Mouse (Mus musculus): Measurements from ENCODE around the gene Gm6377. TPM values are rescaled to one million over a fixed set of nuclear protein-coding genes. Genes with fewer than 3 reads are reported as not detected.
A peak's percentile ranks its signal among the peaks of the same experiment; 100 is the strongest.

Gene Gm6377
- not detected for total RNA-seq (2021)
- long read RNA-seq, experiment 1 = 0 reads
- long read RNA-seq, experiment 2 = 0 reads

DNA sequence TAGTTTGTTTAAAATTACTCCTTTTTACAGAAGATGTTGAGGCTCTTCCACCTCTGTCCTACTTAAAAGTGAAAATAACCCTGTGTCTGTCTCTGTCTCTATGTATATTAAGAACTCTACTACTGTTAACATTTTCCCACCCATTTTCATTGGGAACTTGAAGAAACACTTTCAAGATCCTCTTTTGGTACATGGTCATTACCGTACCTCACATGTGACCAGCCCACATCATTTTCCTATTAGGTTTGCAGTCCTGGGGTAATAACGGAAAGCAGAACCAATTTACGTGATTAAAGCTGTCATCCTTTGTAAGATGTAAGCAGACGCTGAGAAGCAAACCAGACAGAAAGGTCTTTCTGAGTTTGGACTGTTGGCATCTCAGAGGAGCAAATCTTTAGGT lies at the start of gene Gm6377:
Gene Gm6377 (plus strand): TSS at position 289 of the 400 bp plus-strand sequence.
- DNase-seq (ENCODE audit: low spot score) = no peak

DNA sequence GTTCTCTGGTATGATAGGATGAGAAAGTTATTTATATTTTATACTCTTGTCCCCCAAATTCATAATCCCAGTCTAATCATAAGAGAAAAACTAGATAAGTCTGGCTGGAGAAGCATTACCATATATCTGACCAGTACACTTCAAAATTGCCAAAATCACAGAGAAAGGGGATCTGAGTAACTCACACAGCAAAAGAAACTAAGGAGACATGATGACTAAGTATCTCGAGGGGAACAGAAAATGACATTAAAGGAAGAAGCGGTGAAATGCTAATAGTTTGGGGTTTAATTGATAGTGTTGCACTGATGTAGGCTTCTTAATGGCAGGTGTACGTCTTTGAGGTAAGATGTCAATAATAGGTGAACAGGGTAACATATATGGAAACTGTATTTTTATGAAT lies 49.4 kb upstream of the Gm6377 start:
- DNase-seq (ENCODE audit: low spot score) = no peak

DNA sequence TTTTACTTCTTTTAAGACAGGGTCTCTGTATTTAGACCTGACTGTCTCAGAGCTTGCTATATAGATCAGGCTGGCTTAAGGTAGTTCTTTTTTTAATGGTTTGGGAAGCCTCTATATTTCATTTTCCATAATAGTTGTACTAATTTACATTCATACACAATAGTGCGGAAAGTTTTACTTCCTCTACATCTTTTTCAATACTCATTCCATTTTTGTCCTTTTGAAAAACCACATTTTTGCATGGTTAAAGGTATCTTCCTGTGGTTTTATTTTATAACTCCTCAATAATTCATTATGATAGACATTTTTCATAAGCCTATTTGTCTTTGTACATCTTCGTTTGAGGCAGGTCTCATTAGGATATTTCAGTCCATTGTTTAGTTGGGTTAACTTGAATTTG lies 45.3 kb upstream of the Gm6377 start:
- DNase-seq (ENCODE audit: low spot score) = no peak

DNA sequence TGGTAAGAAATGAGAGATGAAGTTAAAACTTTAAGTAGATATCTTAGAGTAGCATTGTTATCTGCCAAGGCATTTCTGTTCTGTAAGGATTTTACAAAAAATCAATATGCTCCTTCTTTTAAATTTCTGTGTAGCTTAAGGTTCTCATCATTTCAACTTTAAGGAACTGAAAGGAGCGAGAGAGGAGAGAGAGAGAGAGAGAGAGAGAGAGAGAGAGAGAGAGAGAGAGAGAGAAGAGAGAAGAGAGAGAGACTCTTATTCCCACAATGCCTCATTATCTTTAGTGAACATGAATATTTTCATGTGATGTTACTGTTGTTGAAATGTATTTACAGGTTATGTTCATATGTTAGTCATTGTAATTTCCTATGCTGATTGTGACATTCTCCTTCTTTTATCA lies 36.2 kb upstream of the Gm6377 start:
- DNase-seq (ENCODE audit: low spot score) = no peak

DNA sequence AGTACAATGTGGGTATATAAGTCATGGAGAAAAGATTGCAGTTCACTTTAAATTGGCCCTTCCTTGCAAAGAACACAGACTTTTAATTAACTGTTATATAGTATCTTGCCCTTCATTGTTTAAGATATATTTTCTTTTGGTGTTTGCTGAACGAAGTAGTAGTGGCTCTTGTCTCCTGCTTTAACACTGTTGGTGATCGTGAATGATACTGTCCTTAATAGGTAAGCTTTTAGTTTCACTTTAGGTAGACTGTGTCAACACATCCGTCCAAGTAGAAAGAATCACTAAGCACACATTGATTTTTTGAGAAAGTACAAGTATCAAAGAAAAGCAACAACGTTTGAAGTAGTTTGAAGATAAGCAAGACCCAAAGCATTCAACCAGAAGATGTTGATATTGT lies 35.7 kb upstream of the Gm6377 start:
- no peak for DNase-seq (ENCODE audit: low spot score)

DNA sequence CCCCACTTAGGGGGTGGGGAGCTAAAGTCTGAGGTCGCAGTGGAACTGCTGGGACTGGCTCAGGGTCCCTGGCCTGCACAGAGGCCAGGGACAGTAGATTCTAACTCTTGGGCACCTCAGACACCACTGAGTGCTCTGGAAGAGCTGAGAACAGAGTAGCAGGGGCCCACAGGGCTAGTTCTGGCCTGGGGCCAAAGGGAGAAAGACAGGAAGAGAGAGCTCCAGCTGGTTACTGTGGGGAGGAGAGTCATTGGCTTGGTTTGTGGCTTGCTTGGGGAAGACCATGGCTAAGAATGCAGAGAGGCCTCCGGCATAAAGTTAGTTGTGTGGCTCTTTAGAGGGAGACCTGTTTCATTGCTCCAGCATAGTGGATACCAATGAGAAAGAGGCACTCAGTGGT lies 21.5 kb upstream of the Gm6377 start:
- no peak for DNase-seq (ENCODE audit: low spot score)

DNA sequence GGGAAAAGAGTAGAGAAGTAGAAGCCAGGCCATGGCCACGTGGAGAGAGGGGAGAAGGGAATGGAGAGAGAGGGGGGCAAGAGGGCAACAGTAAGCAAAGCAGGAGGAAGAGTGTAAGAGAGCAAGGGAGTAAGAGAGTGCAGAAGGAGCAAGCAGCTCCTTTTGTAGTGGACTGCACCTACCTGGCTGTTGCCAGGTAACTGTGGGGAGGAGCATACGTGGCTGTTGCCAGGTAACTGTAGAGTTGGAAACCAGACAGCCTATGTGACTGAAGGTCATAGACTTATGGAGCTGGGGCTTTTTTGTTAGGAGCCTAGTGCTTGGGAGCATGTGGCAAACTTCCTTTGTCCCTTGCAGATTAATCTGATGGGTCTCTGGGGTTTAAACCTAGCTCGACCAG lies 21.1 kb upstream of the Gm6377 start:
- no peak for DNase-seq (ENCODE audit: low spot score)

DNA sequence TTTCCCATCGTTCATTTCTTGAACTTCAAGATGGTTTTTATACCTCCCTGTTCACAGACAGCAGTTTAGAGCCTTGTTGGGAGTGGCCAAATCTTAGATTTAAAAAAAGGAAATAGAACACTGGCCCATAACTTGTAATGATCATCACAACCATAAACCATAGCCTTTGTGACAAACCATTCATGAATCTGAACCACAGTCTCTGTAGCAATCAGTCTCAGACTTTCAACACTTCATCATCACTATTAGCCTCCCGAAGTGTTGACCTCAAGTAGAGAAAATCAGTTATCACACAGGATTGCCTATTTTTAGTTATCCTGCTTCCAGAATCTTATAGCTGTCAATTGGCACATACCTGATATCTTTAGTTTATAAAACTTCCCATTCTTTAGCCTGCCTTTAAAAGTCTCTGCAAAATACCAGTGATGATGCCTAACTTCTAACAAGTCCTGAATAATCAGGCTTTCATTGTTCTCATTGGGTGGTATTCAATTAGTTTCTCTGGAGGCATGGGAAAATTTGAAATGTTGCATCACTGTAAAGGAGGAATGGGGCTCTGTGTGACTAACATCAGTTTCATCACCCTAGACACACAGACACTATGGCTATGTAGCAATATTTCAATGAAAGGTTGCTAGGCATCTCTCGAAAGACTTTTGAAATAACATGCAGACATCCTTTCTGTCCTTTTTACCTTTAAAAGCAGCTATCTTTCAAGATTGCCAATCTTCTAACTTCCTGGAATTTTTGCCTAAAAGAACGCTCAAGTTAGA lies 11.7 kb upstream of the Gm6377 start:
- no peak for DNase-seq (ENCODE audit: low spot score)

DNA sequence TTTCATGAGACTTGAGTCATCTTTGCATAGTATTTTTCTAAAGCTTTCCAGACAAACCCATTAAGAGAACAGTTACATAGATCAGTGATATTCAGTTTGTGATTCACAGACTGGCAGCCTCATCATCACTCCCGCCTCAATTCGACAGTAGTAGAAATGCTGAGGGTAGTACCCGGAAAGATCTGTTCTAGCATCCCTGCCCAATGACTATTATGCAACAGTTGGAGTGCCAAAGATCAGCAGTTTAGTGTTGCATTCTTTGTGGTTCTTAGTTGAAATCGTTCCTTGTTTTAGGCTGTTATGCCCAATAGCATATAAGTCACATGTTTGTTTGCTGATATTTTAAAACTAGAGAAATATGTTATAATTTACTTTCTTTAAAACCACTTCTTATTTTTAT lies 6.9 kb upstream of the Gm6377 start:
- DNase-seq (ENCODE audit: low spot score) = peak; percentile 1

DNA sequence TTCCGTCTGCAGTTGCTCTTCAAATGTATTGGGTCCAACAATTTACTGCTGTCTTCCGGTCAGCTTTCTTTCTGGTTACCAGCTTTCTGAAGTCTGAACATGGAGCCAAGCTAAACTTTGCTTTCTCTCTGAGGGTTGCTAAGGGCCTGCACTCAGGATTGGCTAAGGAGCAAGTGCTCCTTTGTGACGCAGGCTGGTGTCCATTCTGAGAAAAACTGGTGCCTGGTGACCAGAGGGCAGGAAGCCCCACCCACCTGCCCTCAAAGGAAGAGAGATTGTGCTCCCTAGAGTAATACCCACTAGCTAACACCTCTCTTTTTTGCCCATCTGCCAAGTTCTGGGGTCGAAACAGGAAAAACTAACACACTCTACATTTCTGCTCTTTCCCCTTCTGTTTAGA lies 5.6 kb upstream of the Gm6377 start:
- DNase-seq (ENCODE audit: low spot score) = peak; percentile 0

DNA sequence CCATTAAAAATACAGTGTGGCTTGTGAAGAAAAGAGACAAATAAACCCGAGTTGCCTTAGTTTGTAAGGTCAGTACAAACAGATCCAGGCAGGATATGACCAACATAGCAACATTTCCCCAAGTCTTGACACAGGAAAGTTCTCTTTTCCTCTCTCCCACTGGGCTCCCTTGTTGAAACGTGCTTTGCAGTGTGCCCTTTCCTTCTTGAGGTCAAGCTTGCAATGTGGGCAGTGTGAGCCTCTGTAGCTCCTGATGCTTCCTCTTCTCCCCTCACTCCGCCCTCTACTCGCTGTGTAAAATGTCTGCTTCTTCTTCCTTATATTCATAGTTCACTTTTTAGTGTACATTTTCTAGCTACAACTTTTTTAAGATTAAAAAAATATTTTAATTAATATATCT lies 5.1 kb upstream of the Gm6377 start:
- peak; percentile 3 for DNase-seq (ENCODE audit: low spot score)

DNA sequence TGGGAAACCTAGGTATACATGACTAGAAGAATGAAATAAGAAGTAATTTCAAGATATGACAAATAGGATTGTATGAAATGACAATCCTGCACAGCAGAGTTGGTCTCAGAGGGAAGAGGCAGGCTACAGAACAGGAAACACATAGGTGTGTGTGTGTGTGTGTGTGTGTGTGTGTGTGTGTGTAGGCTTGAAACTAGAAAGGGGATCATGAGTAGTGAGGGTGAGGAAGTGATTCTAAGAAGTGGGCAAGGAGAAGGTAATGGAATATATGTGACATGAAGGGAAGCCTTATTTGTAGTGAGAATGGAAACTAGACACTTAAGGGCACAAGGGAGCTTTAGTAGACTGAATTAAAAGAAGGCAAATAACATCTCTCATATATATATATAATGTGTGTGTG lies 11.3 kb downstream of the Gm6377 start:
- no peak for DNase-seq (ENCODE audit: low spot score)

DNA sequence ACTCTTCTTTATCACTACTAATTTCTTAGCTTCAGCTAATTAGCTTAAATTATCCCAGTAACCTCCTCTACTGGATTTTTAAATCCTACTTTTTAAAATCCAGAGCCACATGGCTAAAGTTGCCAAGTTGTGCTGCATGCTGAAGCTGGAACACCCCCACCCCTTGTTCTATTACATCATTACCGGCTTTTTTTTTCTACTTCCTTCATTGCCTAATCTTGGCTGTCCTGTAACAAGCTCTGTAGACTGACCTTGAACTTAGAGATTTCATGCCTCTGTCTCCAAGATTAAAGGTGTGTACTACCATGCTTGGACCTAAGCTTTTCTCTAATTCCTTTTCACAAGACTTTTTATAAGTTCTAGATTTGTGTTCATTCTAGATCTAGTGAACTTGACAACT lies 32.2 kb downstream of the Gm6377 start:
- DNase-seq (ENCODE audit: low spot score) = no peak

DNA sequence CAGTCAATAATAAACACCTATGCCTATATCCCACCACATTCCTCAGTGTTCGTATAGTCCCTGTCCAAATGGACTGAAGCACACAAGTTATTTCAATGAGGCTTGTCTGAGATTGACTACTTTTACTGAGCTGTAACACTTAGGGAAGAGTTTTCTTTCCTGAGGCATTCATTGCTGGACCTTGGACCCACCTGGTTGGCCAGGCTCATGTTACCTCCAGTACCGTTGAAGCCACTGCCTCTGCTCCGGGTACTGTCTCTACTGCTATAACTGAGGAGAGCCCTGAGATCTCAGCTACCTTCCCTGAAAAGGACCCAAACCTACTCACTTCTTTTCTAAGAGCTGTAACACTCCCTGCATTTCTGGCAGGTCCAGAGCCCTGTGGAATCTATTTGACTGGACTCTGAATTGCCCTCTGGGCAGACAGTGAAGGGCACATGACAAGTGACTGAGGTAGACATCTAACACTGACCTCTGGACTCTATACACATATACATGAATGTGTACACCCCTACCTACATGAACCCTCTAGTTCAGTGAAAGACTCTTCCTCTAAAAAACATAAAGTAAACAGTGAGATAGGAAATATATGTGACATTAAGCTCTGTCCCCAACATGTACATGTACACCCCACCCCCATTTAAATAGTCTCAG lies 39.0 kb downstream of the Gm6377 start:
- DNase-seq (ENCODE audit: low spot score) = no peak

DNA sequence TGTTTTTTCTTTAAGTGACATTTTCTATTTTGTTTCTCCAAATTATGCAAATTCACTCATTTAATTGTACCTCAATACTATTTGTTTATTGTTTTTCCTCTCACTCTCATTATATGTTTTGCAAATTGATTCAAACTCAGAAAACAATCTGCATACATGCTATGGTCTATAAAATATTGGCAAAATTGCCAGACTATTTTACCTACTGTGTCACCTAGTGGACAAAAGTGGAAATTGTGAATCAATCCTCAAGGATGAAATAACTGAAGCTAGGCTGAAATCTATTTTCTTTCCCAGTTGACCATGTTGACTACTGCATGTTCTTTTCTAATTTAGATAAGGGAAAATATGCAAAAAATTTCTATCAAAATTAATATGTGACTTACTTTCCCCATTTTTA lies 41.6 kb downstream of the Gm6377 start:
- DNase-seq (ENCODE audit: low spot score) = peak; percentile 1

Other genes starting within 250 kb of the Gm6377 start
- 1 to 10 TPM; 5.9 to 8.4 TPM for gene Hmgn5, start 183.4 kb upstream of the Gm6377 start, total RNA-seq (2021)
- 1 to 10 TPM; 9.6 TPM for gene Sh3bgrl, start 101.4 kb upstream of the Gm6377 start, total RNA-seq (2021)

All from gastrocnemius, adult 18-20 months (tissue).